Mouse (Mus musculus) layer of hippocampus, postnatal 25 days (tissue): ENCODE data around the gene Slc24a2. TPM values are rescaled to one million over a fixed set of nuclear protein-coding genes. Genes with fewer than 3 reads are reported as not detected.

Experiments
- DNase-seq, 2 experiments: peaks; one replicate each; pipeline ENCODE4 v3.0.0; 2022; ENCODE audit warnings: mixed read lengths in 2 of 2, low spot score in 1 of 2; ENCODE audit errors: extremely low spot score in 1 of 2
- total RNA-seq, 2 experiments: library from RNA; stranded (reverse); gene quantifications; 2 replicates each; pipeline ENCODE4 v1.2.3; 2021

The Slc24a2 gene
- total RNA-seq, result 100 to 1,000 TPM; 339 to 378 TPM

DNA sequence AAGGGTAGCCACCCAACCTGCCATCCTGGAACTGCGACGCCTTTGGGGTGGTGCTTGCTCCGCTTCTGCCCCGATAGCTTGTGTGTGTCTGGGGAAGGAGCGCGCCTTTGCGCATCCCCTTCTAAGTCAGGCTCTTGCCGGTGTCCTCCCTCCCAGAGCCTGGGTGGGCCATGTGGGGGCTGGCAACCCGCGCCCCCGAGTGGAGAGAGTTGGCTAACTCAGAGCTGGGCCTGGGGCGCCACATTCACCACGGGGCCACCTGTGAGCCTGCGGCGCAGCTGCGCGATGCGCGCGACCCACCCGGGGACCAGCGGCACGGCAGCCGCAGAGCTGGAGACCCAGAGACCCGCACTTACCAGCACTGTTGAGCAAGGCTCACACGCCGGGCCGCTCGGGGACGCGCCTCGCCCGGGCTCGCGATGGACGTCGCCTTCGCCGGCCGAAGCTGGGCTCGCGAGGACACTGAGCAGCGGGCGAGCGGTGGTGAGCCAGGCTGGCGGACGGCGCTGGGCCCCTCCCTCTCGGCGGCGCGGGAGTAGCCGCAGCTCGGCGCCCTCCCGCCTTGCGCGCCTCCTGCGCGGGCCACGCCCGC, at the start of gene Slc24a2:
Gene Slc24a2, minus strand, starts transcription at position 518 of the 592 bp plus-strand sequence.
- peak; percentile 40 to 73 for DNase-seq

DNA sequence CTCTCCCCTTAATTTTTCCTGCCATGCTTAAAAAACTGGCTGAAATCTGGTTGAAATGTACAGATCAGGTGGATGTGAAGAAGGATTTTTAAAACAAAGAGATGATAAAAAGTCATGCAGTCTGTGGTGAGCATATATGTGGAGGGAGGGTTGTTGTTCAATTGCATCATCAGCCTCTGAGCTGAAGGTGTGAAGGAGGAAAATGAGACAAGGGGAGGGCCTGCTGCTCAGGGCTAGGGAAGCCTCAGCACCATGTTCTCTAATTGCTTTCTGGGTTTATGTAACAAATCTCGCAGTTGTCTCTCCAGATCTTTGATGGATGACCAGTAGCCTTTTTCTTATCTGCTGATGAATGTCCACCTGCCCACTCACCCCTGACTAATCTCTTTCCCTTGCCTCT, 44.5 kb upstream of the Slc24a2 start:
- DNase-seq, result no peak

GRCm38 (mm10) chr4:87274276-87274675, 44.0 kb upstream of the Slc24a2 start:
- DNase-seq, result no peak

DNA sequence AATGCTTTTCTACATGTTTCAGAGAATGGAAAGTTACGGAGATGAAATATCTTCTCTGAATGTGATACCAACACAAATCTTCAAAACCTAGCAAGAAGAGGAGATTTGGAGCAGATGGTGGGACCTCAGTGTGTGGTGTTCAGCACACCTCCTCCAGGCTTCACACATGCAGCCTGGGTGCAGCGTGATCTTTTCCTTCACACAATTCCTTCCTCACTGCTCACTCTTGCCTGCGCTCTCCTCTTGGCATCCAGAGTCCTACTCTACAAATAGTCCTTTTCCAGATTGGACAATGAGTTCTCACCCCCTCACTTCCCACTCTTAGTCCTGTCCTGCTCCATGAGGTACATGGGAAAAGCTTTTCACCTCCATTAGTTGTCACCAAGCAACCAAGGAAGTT, 43.2 kb upstream of the Slc24a2 start:
- DNase-seq, result no peak

- DNase-seq, result no peak
These were observed 885 bp downstream of the Slc24a2 start for GRCm38 (mm10) chr4:87229224-87229959.

GRCm38 (mm10) chr4:87221586-87221985, 8.7 kb downstream of the Slc24a2 start:
- DNase-seq, result no peak

DNA sequence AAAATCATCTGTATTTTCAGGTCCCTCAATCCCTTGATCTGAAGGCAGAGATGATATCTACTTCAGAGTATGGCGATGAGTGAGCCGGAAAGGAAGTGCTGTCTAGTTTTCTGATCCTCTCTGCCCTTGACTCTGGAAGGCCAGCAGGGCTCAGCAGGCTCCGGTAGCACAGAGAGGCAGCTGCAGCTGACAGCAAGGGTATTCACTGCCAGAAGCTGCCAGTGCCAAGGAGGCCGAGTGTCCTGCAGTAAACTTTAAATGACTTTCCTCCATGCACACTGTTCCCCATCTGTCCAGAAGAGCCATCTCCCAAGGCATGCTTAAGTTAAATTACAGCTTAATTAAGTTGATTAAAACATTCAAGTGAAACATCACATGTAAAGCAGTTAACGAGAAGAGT, 12.1 kb downstream of the Slc24a2 start:
- no peak for DNase-seq

DNA sequence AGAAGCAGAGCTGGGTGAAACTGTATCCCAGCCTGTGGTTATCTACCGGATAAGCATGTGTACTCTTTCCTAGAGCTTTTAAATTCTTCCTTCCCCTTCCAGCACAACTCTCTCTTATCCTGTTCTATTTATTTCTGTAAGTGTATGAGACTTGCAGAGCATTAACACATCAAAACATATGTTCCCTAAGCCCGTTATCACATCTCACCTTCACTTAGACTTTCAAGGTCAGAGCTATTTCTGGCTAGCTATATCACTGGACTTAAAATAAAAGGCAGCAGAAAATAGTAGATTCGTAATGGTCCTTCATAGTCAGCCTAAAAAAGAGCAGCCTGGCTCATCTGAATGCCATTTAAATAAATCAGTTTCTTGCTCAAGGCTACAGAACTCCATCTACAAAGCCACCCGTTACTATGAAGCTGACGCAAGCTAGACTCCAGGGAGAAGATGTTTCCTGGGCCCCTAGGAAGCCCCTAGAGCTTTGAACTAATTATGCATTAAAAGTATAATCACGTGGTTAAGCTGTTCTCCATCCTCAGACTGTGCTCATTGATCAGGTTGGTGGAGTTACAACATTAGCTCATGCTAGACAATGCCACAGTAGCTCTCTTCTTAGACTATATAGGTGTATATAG, 18.8 kb downstream of the Slc24a2 start:
- DNase-seq, result no peak

DNA sequence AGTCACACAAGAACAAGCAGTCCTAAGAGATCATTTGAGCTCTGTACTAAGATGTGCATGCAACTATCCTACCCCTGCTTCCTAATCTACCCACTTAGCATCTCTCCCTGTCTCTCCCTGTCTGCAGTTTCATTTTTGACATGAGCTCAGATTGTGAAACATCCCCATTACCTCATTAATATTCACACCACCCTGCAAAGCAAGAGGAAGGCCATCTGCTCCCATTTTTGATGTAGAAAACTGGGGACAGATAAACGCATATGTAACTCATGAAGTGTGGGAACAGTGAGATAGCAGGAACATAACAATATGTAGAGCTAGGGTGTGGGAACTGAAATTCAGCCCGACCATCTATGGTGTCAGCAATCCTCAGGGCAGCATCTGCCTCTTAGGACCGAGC, 19.7 kb downstream of the Slc24a2 start:
- no peak for DNase-seq

- DNase-seq, result no peak
These were observed 28.2 kb downstream of the Slc24a2 start for GRCm38 (mm10) chr4:87202081-87202480.

DNA sequence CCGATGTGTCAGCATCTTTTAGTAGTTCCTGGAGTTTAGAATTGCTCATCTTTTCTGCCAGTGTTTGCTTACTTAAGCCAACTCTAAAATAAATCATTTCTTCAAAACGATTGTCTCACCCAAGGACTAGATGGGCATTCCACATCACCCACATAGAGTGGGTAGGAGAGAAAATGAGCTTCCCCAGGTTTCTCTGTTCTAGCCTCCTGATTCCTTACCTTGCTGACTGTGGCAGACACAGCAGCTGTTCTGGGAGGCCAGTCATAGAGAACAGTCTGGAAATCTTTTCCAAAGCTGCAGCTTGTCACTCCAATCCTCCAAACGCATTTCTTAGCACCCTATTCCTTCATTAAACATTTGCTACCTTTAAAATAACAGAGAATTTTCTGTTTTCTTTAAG, 29.0 kb downstream of the Slc24a2 start:
- no peak for DNase-seq

DNA sequence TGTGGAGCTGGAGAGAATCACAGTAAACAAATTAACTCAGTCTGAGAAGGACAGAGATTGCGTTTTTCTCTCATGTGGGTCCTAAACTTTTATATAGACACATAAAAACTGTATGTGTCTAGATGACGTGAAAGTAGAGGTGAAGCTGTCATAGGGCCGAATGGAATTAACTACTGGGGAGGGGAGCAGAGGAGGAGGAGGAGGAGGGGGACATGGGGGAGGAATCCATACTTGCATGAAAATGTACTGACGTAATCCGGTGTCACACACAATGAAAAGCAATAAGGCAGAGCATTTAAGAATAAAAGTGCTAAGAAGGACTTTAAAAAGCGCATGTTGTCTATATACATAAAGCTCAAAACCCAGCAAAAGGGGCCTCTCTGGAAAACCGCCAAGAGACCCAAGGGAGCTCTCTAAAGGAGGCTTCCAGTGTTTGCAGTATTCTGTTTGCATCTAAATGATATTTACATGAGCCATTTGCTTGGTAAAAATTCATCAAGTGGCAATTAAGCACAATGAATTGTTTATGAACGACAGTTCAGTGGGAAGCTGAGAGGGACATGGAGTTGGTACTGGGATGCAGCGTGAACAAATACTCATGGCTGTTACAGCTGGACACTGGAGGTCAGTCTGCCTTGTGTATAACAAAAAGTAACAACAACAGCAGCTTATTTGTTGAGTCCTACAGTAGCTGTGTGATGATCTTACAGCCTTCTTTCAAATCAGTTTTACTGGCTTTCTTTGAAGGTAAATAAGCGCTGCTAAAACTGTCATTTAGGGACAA, 45.9 kb downstream of the Slc24a2 start:
- DNase-seq, result no peak

DNA sequence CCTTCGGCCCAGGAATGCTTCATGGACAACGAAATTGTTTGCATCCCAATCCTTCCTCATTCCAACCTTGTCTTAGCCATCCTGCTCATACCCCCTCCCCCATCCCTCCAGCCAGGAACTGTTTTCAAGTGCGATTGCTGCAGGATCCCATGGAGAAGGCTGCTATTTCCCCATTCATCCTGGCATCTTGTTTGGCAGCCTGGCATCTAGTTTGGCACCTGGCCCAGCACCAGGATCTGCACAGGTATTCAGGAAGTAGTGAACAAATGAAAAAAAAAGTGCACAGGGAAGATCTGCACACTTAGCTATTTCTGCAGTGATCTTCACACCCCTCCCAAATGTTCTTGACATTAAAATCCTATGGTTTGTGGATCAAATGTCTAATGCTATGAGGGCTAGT, 53.2 kb downstream of the Slc24a2 start:
- DNase-seq, result no peak

DNA sequence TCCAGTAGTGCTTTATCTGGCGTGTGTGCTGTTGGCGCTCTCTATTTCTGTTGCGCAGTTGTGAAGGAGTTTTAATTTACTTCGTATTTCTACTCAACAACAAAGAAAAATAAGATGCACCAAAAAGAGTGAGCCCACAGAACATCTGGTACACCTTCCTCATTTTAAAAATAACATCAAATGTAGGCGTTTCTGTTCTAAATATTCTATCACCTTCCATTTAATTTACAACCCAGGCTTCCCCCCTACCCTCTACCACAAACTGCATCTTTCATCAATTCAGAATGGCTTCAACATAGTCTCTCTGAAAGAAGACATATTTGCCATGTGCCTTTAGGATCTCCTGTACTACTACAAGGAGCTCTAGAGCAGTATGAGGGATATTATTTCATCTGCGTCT, 66.3 kb downstream of the Slc24a2 start:
- DNase-seq, result no peak

- no peak for DNase-seq
These were observed 72.2 kb downstream of the Slc24a2 start for GRCm38 (mm10) chr4:87158053-87158452.

DNA sequence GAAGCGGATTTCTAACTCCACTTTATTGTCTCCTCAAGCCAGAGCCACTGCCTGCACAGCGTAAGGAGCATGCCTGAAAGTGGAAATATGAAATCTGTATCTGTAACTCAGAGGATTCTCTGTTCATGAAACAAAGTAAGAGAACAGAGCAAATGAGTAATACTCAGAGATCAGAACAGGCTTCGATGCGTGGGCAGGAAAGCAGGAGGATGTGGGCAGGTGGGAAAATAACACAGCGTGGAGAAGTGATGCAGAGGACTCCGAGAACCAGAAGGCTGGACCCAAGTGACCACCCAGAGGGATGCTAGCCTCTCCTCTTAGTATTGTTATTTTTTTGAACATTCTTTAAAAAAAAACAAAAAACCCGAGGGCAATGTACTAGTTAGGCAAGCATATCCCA, 78.3 kb downstream of the Slc24a2 start:
- DNase-seq, result no peak

DNA sequence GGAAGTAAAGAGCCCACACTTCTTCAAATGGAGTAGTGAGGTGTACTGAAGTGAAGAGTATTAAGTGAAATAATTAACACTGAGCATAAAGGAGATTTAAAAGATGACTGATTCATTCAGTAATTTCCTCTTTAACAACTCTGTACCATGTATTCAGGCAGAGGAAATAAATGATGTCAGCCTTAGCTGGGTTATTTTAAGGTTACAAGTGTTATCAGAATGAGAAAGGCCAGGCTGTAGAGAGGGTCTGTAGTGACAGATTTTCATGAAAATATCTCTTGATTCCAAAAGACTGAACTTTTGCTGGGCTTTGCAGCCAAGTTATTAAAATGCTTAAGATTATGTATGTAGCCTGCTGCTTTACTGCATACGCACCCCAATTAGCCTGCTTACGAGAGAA, 80.7 kb downstream of the Slc24a2 start:
- DNase-seq, result no peak

- DNase-seq, result no peak
These were observed 88.5 kb downstream of the Slc24a2 start for GRCm38 (mm10) chr4:87141590-87142365.

GRCm38 (mm10) chr4:87140901-87141300, 89.4 kb downstream of the Slc24a2 start:
- peak in 1 of 2 experiments; percentile 60 for DNase-seq

DNA sequence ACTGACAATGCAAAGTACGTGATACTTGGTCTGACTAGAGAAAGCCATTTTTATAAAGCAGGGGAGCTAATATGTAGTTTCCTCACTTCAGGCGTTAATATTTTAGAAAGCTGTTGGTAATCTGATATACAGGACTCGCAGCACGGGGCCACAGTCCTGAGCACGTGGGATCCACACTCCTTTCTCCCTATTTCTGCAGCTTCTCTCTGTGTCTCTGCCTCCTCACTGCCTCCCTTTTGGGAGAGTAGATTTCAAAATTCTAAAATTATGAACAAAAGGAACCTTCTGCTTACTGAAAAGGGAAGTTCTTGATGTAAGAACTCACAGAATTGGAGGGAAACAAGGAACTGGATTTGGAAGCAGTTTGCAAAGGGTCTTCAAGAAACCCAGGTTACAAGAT, 97.8 kb downstream of the Slc24a2 start:
- no peak for DNase-seq
